Mouse (Mus musculus) ES-E14 (cell line): ENCODE data around the gene Tpt1.

ENCODE experiments used
- CHD2 ChIP-seq: IDR thresholded peaks from 2 replicates; pipeline ENCODE4 v1.6.1; 2014; ENCODE audit warnings: mild to moderate bottlenecking, low read depth, low read length, inconsistent platforms
- HCFC1 ChIP-seq: IDR thresholded peaks from 2 replicates; pipeline ENCODE4 v1.6.1; 2012; ENCODE audit warnings: low read length, inconsistent platforms, borderline replicate concordance; ENCODE audit not compliant: insufficient read depth
- MAFK ChIP-seq: IDR thresholded peaks from 2 replicates; pipeline ENCODE4 v1.6.1; 2014; ENCODE audit warnings: mild to moderate bottlenecking, low read depth, low read length, inconsistent platforms; ENCODE audit not compliant: insufficient read depth
- ZC3H11A ChIP-seq: IDR thresholded peaks from 2 replicates; pipeline ENCODE4 v1.6.1; 2012; ENCODE audit warnings: low read depth, mild to moderate bottlenecking, inconsistent platforms, low read length, borderline replicate concordance
- ZNF384 ChIP-seq: IDR thresholded peaks from 2 replicates; pipeline ENCODE4 v1.6.1; 2012; ENCODE audit warnings: low read depth, low read length, inconsistent platforms

- no peak for TF ChIP-seq MAFK
- TF ChIP-seq CHD2: no peak
- no peak for TF ChIP-seq ZC3H11A
- TF ChIP-seq ZNF384: no peak
- TF ChIP-seq HCFC1: no peak
Observed at GRCm38 (mm10) chr14:75795918-75796317, 49.0 kb upstream of the Tpt1 start.
